Mouse (Mus musculus) liver, embryonic 11.5 days (tissue): Measurements from ENCODE around the gene Irf2. TPM values are rescaled to one million over a fixed set of nuclear protein-coding genes. Genes with fewer than 3 reads are reported as not detected.

Source experiments
- ATAC-seq: fragments of 200-750 bp; cut with Nextera tagmentation; replicated peaks from 2 replicates; pipeline ENCODE4 v1.8.0; 2017; ENCODE audit warnings: moderate number of reproducible peaks, mild to moderate bottlenecking, moderate TSS enrichment, moderate library complexity; ENCODE audit not compliant: low FRiP score
- DNase-seq: peaks from one replicate; pipeline ENCODE4 v3.0.0-alpha.2; 2017; ENCODE audit warnings: low spot score
- H3K27ac ChIP-seq: fragments of 300-500 bp; sonication (generic); 2 replicates; pipeline ENCODE4 v1.5.1; 2014; ENCODE audit warnings: mild to moderate bottlenecking, low read depth, low read length, control low read depth
- H3K27me3 ChIP-seq: fragments of 300-500 bp; sonication (generic); replicated peaks from 2 replicates; pipeline ENCODE4 v1.6.1; 2014; ENCODE audit warnings: low read length, mixed read lengths; ENCODE audit not compliant: control insufficient read depth, insufficient read depth
- H3K36me3 ChIP-seq: fragments of 300-500 bp; sonication (generic); 2 replicates; pipeline ENCODE4 v1.6.1; 2014; ENCODE audit warnings: mild to moderate bottlenecking, low read length, moderate library complexity, mixed read lengths; ENCODE audit not compliant: control insufficient read depth, insufficient read depth
- H3K4me1 ChIP-seq: fragments of 300-500 bp; sonication (generic); replicated peaks from 2 replicates; pipeline ENCODE4 v1.6.1; 2014; ENCODE audit warnings: low read length, mixed read lengths; ENCODE audit not compliant: control insufficient read depth, insufficient read depth
- H3K4me2 ChIP-seq: fragments of 300-500 bp; sonication (generic); 2 replicates; pipeline ENCODE4 v1.6.1; 2014; ENCODE audit warnings: mild to moderate bottlenecking, control low read depth, moderate library complexity
- H3K4me3 ChIP-seq: fragments of 300-500 bp; sonication (generic); 2 replicates; pipeline ENCODE4 v1.5.1; 2014; ENCODE audit warnings: low read depth, low read length, control low read depth
- H3K9ac ChIP-seq: fragments of 300-500 bp; sonication (generic); 2 replicates; pipeline ENCODE4 v1.6.1; 2014; ENCODE audit warnings: low read depth, low read length, control low read depth
- H3K9me3 ChIP-seq: fragments of 300-500 bp; sonication (generic); 2 replicates; pipeline ENCODE4 v1.6.1; 2016; ENCODE audit warnings: low read length, inconsistent platforms, mixed read lengths; ENCODE audit not compliant: control insufficient read depth
- WGBS: fragments of 180-500 bp; shearing (Covaris S2); extraction: QIAGEN DNeasy Blood & Tissue Kit; methylation state at CpG from one replicate; pipeline ENCODE4 v1.1.7; 2014; 5-methylcytosine and 5-hydroxymethylcytosine counted together
- polyA plus RNA-seq: library from polyadenylated mRNA; unstranded; fragments of >200 nt; fragmentation: Nextera tagmentation; extraction: Ambion mirVana; gene quantifications from 2 replicates; pipeline ENCODE4 v1.2.1, GENCODE M21; 2014

Gene Irf2
- polyA plus RNA-seq, 1 experiment from 2014 or later = 19.7 TPM

DNA sequence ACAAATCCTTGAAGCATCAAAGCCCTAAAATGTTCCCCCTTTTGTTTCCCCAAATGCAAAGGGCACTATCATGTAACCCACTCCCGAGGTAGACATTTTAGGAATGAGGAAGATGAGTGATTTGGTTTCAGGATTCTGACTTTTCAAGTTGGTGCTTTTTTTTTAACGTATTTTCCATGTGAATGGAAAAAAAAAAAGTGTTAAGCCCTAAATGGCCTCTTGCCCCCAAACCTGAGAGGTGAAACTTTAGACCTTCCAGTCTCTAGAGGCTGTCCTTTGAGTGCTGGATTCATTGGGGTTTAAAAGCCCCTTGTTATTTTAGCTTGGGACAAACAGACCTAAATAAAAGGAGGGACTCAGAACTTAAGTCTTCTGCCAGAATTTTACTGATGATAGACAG is 109.9 kb downstream of the Irf2 start:
- H3K36me3 ChIP-seq = 0 out of 2 replicates have a peak, but pooled peaks cover 6% of the 10 kb centered on the region
- WGBS = 39% methylated on average over 2 of the region's 2 CpGs
- no peaks in the 10 kb centered on the region for H3K27me3 ChIP-seq
- DNase-seq = no peak
- no peak for ATAC-seq
- no peaks in the 10 kb centered on the region for H3K9me3 ChIP-seq
- peaks cover 11% of the 10 kb centered on the region for H3K4me1 ChIP-seq
- no peak overlapping the region for H3K9ac ChIP-seq
- H3K4me2 ChIP-seq = no peak overlapping the region
- no peak overlapping the region for H3K4me3 ChIP-seq
- no peak overlapping the region for H3K27ac ChIP-seq

DNA sequence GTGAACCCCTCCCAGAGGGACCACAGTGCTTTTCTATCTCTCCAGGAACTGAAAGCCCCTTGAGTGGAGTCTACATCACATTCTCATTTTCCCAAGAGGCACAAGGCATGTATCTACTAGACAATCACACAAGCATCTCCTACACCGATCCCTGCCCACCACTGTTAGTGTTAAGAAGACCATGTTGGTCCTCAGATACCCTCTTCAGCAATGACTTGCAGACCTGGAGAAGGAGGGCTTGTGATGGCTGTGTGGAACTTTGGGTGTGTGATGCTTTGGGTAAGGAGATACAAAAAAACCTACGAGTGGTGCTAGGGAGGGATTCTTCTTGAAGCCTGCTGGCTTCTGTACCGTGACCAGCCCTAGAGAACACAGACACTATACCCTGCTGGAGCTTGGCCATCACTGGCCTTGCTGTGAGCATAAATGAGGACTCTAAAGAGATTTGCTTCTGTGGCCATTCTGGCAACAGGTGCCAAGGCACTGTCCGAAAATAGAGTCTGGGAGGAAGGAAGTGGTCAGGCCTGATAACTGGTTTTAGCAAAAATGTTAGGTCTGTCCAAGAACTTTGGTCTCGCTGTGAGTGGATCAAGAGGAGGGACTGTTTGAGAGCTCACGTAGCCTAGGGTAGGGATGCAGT is 110.8 kb downstream of the Irf2 start:
- H3K36me3 ChIP-seq = 0 out of 2 replicates have a peak, but pooled peaks cover 6% of the 10 kb centered on the region
- H3K4me1 ChIP-seq = peaks cover 5% of the 10 kb centered on the region; the same call in 1 of the 2 replicates
- no peak overlapping the region for H3K9ac ChIP-seq
- 61% methylated on average over 6 of the region's 6 CpGs for WGBS
- H3K4me3 ChIP-seq = no peak overlapping the region
- ATAC-seq (no peak), DNase-seq (no peak)
- no peak overlapping the region for H3K27ac ChIP-seq
- no peaks in the 10 kb centered on the region for H3K9me3 ChIP-seq
- no peak overlapping the region for H3K4me2 ChIP-seq
- H3K27me3 ChIP-seq = no peaks in the 10 kb centered on the region

DNA sequence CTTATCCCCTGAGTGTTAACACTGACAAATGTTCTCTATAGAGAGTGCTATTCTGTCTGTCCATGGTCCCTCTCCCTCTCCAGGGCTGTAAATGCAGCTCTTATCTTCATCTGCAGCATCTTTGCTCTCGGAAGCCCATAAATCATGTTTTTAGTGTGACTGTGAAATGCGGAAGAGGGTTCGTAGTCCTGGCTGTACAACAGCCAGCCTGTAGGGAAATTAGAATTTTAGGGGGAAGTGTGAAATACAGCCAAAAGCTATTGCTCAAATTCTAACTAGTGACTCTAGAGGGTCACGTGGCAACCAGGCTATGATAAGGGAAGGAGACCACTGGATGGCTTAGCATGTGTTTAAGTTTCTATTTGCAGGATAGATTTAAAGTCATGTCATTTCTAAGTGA is 112.0 kb downstream of the Irf2 start:
- no peak overlapping the region for H3K4me2 ChIP-seq
- H3K27ac ChIP-seq = no peak overlapping the region
- H3K4me3 ChIP-seq = no peak overlapping the region
- WGBS = 39% methylated on average over 4 of the region's 4 CpGs
- DNase-seq (no peak), ATAC-seq (no peak)
- no peaks in the 10 kb centered on the region for H3K27me3 ChIP-seq
- no peaks in the 10 kb centered on the region for H3K36me3 ChIP-seq
- peaks cover 5% of the 10 kb centered on the region; the same call in 1 of the 2 replicates for H3K4me1 ChIP-seq
- H3K9ac ChIP-seq = no peak overlapping the region
- no peaks in the 10 kb centered on the region for H3K9me3 ChIP-seq

DNA sequence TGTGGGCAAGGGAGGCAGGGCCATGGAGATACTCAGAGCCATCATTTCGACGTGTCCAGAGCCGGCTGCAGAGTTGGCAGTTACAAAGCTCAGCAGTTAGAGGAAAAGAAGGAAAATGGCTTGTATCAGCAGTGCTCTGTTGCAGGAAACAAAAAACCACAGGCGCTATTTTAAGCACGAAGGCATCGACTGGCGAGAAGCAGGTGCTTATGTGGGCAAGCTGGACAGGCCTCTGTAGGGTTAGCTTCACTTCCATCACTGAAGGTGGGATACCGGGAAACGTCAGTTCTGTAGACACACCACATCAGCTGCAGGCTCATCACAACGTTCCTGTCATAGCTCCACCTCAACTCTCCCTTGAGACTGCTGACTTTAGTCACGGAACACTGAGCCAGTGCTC is 112.8 kb downstream of the Irf2 start:
- ATAC-seq (no peak), DNase-seq (no peak)
- peaks cover 5% of the 10 kb centered on the region; the same call in 1 of the 2 replicates for H3K4me1 ChIP-seq
- H3K4me3 ChIP-seq = no peak overlapping the region
- 40% methylated on average over 11 of the region's 11 CpGs for WGBS
- no peak overlapping the region for H3K4me2 ChIP-seq
- H3K9ac ChIP-seq = no peak overlapping the region
- H3K36me3 ChIP-seq = no peaks in the 10 kb centered on the region
- H3K9me3 ChIP-seq = no peaks in the 10 kb centered on the region
- no peak overlapping the region for H3K27ac ChIP-seq
- H3K27me3 ChIP-seq = no peaks in the 10 kb centered on the region

DNA sequence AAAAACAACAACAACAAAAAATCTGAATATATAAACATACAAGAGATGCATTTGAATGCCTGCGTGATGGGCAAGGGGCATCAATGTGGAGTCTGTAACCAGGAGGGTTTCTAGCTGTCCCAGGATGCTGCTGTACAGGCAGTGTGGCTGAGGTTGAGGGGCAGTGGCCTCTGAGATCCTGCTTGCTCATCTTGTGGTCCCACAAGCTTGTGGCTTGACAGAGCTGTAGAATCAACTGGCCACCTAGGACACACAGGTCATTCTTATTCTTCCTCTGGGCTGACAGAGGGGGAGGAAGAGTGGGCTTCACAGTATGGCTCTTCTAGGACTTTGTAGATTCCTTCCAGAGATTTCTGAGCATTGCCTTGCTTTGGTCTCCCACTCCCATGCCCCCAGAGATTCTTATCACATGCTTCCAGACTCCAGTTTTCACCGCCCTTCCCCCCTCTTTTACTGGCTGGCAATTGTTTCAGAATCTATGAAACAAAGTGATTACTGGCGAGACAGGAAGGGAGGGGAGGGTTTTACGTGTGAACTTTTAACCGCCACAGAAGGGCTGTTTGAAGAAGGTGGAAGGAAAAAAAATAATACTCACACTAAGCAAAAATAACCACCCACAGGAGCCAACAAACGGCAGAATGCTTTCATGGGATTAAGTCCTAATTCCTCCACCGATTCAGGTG is 119.8 kb downstream of the Irf2 start:
- Histone ChIP-seq H3K4me3 (no peak overlapping the region), H3K4me2 (no peak overlapping the region), H3K9me3 (no peaks in the 10 kb centered on the region), H3K27me3 (no peaks in the 10 kb centered on the region), H3K9ac (no peak overlapping the region), H3K4me1 (no peaks in the 10 kb centered on the region; the same call in 1 of the 2 replicates), H3K27ac (no peak overlapping the region), H3K36me3 (no peaks in the 10 kb centered on the region)
- 29% methylated on average over 7 of the region's 7 CpGs for WGBS
- no peak for DNase-seq
- no peak for ATAC-seq

DNA sequence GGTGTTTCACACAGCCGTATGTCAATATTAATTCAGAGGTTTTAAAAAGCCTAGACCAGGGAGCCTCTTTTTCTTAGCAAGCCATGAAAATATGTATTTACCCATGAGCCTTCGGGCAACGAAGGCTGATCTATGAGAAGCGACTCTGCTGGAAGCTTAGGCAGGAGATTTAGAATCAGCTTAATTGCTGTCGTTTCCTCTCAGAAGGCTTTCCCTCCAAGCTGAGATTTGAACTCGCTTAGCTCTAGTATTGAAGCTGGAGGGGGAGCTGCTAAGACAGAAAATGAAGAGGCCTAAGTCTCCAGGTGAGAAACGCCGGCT is 120.3 kb downstream of the Irf2 start:
- Histone ChIP-seq H3K4me3 (no peak overlapping the region), H3K4me1 (no peaks in the 10 kb centered on the region; the same call in 1 of the 2 replicates), H3K9ac (no peak overlapping the region), H3K4me2 (no peak overlapping the region), H3K27ac (no peak overlapping the region), H3K27me3 (no peaks in the 10 kb centered on the region), H3K36me3 (no peaks in the 10 kb centered on the region), H3K9me3 (no peaks in the 10 kb centered on the region)
- DNase-seq (no peak), ATAC-seq (no peak)
- 50% methylated on average over 8 of the region's 8 CpGs for WGBS

DNA sequence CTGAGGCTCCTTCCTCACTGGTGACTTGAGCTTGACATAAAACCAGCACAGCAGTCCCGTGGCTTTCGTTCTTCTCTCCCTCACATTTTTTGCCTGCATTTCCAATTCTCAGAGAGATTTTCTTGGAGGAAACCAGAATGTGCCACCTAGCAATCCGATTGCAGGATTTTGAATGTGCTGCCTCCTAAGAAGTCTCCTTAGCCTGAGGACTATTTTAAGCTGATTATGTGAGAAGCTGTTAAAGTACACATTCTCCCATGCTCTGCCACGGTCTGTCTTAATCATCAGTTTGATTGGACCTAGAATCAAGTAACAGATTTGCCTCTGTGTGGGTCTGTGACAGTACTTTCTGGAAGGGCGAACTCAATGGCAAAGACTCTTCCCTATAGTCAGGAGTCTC is 123.0 kb downstream of the Irf2 start:
- Histone ChIP-seq H3K4me3 (no peak overlapping the region), H3K36me3 (no peaks in the 10 kb centered on the region), H3K27ac (no peak overlapping the region), H3K4me1 (no peaks in the 10 kb centered on the region; the same call in 1 of the 2 replicates), H3K9ac (no peak overlapping the region), H3K4me2 (no peak overlapping the region), H3K9me3 (no peaks in the 10 kb centered on the region), H3K27me3 (no peaks in the 10 kb centered on the region)
- WGBS = 82% methylated on average over 5 of the region's 5 CpGs
- no peak for ATAC-seq
- no peak for DNase-seq

DNA sequence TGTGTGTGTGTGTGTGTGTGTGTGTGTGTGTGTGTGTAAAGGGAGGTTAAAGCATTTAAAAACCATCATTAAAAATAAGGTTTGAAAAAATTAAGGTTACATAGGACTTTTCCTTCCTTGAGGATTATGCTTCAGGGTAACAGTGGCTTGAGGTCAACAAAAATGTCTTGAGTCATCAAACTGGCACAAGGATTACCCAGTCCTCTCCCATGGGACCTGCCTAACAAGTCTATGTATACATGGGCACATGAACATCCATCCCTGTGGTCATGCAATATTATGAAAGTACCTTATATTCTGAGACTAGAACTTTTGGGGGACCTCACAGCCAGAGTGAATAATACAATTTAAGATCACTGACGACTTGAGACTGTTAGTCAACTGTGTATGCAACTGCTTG is 125.9 kb downstream of the Irf2 start:
- H3K9me3 ChIP-seq = no peaks in the 10 kb centered on the region
- ATAC-seq = no peak
- no peaks in the 10 kb centered on the region for H3K36me3 ChIP-seq
- no peaks in the 10 kb centered on the region for H3K4me1 ChIP-seq
- no peak overlapping the region for H3K27ac ChIP-seq
- no peak overlapping the region for H3K9ac ChIP-seq
- no peaks in the 10 kb centered on the region for H3K27me3 ChIP-seq
- DNase-seq = no peak
- 67% methylated on average over 1 of the region's 1 CpGs for WGBS
- H3K4me3 ChIP-seq = no peak overlapping the region
- no peak overlapping the region for H3K4me2 ChIP-seq

DNA sequence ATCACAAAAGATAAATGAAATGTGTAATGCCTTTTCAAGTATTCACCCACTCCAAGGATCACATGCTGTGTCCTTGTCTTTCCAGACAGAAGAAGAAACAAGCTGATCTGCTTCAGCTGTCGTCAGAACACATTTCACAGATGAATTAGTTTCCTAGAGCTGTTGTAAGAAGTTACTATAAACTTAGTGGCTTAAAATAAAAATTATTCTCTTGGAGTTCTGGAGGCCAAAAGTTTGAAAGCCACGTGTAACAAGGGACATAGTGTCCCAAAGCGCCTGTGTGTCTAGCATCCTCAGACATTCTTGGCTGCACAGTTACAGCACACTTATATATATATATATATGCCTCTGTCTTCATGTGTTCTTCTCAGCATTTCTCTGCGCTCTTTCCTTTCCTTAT is 127.9 kb downstream of the Irf2 start:
- no peaks in the 10 kb centered on the region for H3K36me3 ChIP-seq
- H3K4me1 ChIP-seq = no peaks in the 10 kb centered on the region
- DNase-seq = no peak
- WGBS = 75% methylated on average over 4 of the region's 4 CpGs
- no peak overlapping the region for H3K4me3 ChIP-seq
- H3K27ac ChIP-seq = no peak overlapping the region
- no peak overlapping the region for H3K9ac ChIP-seq
- no peak for ATAC-seq
- H3K4me2 ChIP-seq = no peak overlapping the region
- H3K9me3 ChIP-seq = no peaks in the 10 kb centered on the region
- no peaks in the 10 kb centered on the region for H3K27me3 ChIP-seq
